Mouse (Mus musculus): ENCODE data around the gene Tcl1.

DNA sequence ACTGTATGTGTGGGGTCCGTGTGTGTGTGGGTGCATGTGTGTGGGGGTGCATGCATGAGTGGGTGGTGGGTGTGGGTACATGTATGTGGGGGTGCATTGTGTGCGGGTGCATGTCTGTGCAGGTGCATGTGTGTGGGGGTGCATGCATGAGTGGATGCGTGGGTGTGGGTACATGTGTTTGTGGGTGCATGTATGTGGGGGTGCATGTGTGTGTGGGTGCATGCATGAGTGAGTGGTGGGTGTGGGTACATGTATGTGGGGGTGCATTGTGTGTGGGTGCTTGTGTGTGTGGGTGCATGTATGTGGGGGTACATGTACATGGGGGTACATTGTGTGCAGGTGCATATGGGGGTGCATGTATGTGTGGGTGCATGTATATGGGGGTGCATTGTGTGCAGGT is 31.2 kb upstream of the Tcl1 start:
- TF ChIP-seq POLR2A (IDR thresholded peaks at IDR 0.05; ENCODE audit: borderline replicate concordance, extremely low read depth, insufficient read depth, insufficient read length, poor library complexity, severe bottlenecking) (no peak), CTCF (IDR thresholded peaks at IDR 0.05; ENCODE audit: borderline replicate concordance, extremely low read depth, insufficient read depth, insufficient read length) (no peak)
